Mouse (Mus musculus): Measurements from ENCODE around the gene Ccnt2. TPM values are rescaled to one million over a fixed set of nuclear protein-coding genes. Genes with fewer than 3 reads are reported as not detected.

Gene Ccnt2
- total RNA-seq (2015; ENCODE audit: low replicate concordance) = 84.3 and 112 TPM in 2 replicates
- total RNA-seq (2017; ENCODE audit: low replicate concordance) = 111 and 112 TPM in 2 replicates

DNA sequence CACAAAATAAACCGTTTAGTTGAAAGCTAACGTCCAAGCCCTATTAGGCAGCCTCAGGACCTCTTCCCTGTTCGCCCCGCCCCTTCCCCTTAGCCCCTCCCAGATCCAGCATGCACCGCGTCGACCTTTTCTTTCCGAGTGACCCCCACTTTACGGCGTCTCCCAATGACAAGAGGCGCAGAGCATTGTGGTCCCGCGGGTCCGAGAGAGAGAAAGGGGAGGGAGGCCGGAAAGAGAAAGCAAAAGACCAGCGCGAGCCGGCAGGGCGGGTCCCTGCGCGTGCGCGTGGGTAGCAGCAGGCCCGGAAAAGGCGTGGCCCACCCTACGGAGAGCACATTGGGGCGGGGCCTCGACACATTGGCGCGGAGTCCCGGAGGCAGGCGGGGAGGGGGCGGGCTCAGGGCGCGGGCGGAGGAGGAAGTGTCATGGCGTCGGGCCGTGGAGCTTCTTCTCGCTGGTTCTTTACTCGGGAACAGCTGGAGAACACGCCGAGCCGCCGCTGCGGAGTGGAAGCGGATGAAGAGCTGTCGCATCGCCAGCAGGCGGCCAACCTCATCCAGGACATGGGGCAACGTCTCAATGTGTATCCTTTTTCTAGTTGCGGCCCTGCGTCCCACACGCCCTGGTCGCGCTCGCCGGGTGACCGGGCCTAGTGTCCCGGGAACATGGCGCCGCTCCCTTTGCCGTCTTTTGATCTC is at the start of gene Ccnt2:
TSS of gene Ccnt2 (plus strand) at position 362 of the 698 bp plus-strand sequence.
- ATAC-seq (replicated peaks; ENCODE audit: low FRiP score, poor library complexity, severe bottlenecking) = peak; percentile 93

DNA sequence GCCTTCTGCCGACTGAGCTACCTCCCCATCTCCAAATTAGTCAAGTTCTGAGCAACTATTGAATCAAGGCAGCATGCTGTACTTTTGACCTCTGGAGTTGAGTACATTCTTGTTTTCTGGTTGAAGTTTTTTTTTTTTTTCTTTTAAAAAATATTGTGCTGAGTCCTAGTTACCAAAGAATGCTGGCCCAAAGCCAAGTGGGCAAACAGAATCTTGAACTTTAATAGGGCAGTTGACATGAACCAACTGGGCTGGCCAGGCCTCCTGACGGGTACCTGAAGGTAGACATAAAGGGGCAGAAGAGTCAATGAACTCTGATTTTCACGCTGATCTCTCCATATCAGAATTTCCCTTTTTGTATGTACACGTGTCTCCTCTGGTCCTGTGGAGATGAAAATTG is 44.9 kb upstream of the Ccnt2 start, which contains the start of gene Acmsd:
TSS of gene Acmsd (plus strand) at position 318 of the 400 bp plus-strand sequence.
- no peak for ATAC-seq (replicated peaks; ENCODE audit: low FRiP score, poor library complexity, severe bottlenecking)

DNA sequence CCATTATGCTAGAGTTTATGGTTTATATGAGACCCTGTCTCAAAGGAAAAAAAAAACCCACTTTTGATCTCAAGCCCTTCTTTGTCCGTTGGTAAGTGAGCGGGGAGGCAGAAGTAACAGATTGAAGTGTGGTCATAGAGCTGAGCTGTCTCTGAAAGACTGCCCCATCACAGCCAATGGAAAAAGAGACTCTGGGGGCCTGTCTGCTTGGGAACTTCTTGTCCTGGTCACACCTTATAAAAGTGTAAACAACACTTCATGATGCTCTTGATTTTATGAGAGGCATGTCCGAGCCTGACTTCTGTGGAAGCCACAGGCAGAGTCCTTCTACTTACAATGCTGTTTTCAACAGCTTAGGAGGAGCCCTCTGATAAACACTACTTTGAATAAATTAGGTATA is 42.9 kb upstream of the Ccnt2 start:
- ATAC-seq (replicated peaks; ENCODE audit: low FRiP score, poor library complexity, severe bottlenecking) = no peak

DNA sequence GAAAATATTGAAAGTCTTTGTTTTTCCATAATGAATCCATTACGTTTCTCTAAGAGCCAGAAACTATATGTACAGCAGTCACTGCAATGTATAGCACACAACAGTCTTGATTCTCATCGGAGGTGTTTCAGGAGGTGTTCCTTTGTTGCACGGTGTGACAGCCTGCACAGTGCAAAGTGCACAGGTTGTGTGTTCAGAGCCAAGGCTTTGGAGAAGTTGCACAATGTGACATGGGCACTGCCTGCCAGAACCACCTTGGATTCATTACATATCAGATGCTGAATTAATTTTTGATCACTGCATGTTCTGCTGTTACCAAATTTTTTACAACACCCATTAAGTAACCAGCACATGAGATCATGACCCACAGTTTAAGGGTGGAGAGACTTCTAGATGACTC is 41.5 kb upstream of the Ccnt2 start:
- 0 out of 2 replicates have a peak, but pooled peaks have one; percentile 10 for ATAC-seq (replicated peaks; ENCODE audit: low FRiP score, poor library complexity, severe bottlenecking)

DNA sequence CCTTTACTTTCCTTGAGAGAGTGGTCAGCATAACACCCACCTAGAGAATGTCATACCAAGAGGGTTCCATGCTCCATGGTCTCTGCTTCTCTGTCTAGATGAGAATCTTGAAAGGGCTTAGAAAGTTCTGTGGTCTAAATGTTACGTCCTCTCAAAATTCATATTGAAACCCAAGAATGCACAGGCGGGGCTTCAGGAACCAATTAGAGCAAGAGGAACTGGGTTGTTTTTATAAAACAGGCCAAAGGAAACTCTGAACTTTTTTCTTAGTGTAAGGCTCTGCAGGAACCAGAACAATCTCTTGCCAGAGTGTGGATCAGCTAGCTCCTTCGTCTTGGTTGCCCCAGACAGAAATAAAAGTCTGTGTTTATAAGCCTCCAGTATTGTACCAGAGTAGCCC is 41.1 kb upstream of the Ccnt2 start:
- ATAC-seq (replicated peaks; ENCODE audit: low FRiP score, poor library complexity, severe bottlenecking) = no peak

DNA sequence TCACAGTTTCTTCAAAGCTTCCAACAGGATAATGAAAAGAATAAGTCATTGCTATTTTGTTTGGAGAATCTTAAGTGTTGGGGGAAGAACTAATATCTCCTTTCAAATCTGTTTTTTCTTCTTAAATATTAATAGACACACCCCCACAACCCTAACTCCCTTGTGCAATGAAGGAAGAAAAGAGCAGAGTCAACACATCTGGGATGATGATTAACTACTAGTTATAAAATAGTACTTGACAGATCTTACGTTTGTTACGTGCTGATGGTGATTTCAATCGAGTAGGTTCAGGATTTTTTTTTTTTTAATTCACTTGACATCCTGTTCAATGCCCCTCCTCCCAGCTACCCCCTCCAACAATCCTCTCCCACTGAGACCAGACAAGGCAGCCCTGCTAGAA is 38.6 kb upstream of the Ccnt2 start:
- no peak for ATAC-seq (replicated peaks; ENCODE audit: low FRiP score, poor library complexity, severe bottlenecking)

DNA sequence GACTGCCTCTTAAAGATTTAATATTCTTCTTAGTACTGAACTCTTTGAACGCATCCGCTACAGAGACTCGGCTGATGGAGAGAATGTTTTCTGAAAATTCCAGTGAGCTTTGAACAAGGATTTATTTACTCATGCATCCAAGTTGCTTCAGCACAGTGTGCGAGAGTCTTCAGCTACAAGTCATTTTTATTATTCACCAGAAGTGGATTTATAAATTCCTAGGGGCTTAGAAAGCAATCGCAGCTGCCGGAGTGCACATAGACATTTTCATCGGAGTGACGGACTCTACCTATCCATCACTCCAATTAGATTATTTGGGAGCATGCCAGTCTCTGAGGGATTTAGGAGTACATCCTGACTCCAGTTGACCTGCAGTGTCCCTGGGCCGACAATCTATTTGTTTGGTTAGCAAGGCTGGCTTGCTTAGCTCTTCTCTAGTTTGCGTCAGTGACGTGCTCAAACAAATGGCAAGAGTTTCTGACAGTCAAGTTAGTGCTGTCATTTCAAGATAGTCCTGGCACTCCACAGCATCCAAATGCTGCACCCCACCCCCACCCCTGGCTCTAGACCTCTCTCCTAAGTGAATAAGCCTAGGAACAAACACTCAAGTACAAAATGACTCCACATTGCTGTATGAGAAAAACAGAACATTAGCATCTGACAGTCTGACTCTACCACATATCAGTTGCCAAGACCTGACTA is 23.4 kb upstream of the Ccnt2 start:
- ATAC-seq (replicated peaks; ENCODE audit: low FRiP score, poor library complexity, severe bottlenecking) = no peak

DNA sequence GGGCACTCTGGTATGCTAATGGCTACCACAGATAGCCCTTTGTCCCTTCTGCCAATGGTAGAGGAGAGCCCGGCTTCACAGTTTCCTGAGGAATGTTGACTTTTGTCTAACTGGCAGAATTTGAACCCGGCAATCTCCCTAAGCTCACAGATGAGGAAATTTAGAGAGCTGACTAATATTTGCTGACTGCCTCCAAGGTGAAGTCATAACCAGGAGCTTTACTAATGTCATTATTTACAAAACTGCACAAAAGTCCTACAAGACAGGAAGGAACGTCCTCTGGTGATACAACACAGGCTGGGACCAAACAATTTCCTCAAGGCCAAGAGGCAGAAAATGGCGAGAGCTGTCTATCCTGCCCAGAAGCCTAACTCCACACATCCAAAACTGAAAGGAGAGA is 18.2 kb upstream of the Ccnt2 start:
- ATAC-seq (replicated peaks; ENCODE audit: low FRiP score, poor library complexity, severe bottlenecking) = 0 out of 2 replicates have a peak, but pooled peaks have one; percentile 4

DNA sequence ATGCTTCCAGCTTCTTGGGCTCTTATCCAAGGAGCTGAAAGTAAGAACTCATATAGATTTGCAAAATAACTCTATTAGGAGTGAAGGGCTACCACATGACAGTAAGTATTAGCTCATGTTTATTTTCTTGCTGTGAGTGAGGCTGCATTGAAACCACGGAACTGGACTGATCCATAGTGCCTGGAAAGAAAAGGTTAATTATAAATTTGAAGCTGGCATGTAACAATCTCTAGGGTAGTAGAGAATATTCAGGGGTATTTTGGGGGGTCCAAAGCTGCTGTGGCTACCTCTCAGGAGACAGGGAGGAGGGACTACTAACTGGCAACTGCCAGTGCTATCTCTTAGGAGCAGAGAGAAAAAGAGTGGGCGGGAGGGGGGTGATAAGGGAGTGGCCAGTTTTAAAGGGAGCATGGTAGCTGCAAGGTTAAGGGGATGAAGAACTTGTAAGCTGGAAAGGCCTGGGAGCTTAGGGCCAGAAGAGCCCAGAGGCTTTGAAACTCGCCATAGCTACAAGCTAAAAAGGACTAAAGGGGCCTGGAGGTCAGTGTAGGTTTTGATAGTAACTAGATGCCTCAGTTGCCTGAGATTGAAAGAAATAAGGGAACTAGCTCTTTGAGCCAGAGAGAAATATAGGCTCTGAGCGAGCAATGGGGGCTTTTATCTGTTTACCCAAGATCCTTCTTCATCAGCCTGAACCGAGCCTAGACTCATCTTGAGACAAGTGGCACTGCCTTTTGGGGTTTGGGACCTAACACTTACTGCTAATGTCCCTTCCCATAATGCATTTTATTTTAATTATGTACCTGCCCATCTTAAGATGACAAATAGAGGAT is 17.4 kb upstream of the Ccnt2 start:
- peak; percentile 95 for ATAC-seq (replicated peaks; ENCODE audit: low FRiP score, poor library complexity, severe bottlenecking)

DNA sequence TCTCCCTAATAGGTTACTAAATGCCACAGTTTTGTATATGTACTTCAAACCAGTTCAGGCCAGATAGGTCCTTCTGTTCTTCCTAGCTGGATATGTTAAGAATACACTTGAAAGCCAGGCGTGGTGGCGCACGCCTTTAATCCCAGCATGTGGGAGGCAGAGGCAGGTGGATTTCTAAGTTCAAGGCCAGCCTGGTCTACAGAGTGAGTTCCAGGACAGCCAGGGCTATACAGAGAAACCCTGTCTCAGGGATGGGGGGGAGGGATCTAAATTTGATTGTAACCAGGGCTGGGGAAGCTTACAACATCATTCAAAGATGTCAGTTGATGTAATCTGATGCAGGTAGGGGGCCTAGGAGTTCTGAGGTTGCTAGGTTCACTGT is 16.8 kb upstream of the Ccnt2 start:
- ATAC-seq (replicated peaks; ENCODE audit: low FRiP score, poor library complexity, severe bottlenecking) = peak; percentile 25

DNA sequence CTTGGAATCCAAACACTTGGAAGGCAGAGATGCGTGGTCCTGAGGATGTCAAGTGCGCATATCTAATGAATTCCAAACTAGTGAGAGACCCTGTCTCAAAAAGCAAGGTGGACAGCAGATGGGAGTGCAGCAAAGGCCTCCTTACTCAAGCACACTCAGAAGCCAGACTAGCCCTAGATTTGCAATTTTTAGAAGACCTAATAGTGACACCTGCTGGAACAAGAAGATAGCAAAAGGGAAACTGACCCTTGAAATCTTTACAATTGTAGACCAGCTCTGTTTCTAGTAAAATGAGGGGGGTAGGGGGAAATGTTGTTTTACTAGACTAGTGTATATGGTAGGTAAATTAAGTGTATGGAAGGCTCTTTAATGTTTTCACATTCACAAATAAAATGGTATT is 8.5 kb upstream of the Ccnt2 start:
- peak; percentile 72 for ATAC-seq (replicated peaks; ENCODE audit: low FRiP score, poor library complexity, severe bottlenecking)

DNA sequence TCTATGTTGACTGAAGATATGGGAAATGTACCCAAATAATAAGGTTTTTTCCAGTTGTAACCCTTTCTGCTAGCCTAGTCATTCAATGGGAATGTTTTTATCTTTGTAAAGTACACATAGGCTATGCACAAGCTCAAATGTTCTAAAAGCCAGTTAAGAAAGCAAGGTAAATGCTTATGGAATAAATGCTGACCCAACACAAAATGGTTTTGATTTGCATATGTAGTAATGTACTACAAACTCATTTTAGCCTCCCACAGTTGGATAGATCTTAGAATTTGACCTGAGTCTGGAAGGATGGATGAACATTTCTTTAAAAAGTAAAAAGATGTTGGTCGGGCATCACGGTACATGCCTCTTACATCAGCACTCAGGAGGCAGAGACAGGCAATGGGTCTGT is 7.2 kb upstream of the Ccnt2 start:
- no peak for ATAC-seq (replicated peaks; ENCODE audit: low FRiP score, poor library complexity, severe bottlenecking)

DNA sequence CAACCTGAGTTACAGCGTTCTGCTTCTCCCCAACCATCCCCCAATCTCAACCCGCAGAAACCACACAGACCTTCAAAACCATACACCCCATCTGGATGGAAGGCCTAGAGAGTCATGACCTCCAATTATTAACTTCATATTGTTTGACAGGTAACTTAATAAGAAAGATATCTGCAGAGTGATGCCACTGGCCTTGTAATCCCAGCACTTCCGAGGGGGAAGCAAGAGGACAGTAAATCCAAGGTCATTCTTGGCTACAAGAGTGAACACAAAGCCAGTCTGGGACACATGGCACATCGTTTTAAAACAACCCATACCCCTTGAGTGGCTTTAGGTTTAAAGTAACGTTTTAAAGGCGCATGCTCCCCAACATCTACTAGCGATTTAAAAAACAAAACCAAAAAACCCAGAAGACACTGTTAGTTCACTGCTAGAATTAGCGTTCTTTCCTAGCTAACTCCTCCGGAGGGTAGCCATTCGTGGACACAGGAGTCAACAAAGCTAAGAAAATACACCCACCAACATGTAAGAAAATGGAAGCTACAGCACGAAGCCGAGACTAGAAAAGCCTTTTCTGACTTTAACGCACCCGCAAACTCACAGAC is 664 bp upstream of the Ccnt2 start:
- peak; percentile 39 for ATAC-seq (replicated peaks; ENCODE audit: low FRiP score, poor library complexity, severe bottlenecking)

DNA sequence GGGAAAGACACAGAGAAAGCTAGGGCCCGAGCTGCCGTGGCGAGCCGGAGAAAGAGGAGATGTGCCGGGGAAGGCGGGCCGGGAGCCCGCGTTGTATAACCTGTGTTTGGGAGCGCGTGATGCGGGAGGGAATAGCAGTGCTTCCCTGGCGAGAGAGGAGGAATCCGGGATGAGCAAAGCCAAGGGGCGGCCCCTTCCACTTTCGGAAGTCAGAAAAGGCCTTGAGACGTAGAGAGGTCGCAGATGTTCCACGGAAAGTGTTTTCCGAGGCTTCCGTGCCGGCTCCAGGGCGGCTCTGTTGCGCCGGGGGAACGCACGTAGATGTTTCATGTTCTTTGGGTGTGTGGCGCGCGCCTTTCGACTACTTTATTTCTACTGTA is 527 bp downstream of the Ccnt2 start:
- ATAC-seq (replicated peaks; ENCODE audit: low FRiP score, poor library complexity, severe bottlenecking) = peak; percentile 36

DNA sequence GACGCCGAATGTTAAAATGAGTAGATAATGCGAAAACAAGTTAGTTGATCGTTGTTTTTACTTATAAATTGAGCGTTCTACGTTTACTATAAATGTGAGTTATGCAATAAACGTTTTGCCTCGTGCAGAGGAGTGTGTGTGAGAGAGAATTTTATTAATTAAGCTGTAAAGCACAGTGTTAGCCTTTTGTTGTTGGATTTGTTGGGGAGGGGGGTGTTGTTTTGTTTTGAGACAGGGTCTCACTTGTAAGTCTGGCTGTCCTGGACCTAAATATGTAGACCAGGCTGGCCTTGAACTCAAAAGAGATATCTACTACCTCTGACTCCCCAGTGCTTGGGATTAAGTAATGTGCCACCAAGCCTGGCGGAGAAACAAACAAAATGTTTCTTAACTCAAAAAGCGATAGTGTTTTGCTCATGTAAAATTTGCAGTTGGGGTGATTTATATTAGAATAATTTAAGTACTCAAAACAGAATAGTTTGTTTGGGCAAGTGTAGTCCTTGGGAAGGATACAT is 1.3 kb downstream of the Ccnt2 start:
- no peak for ATAC-seq (replicated peaks; ENCODE audit: low FRiP score, poor library complexity, severe bottlenecking)

DNA sequence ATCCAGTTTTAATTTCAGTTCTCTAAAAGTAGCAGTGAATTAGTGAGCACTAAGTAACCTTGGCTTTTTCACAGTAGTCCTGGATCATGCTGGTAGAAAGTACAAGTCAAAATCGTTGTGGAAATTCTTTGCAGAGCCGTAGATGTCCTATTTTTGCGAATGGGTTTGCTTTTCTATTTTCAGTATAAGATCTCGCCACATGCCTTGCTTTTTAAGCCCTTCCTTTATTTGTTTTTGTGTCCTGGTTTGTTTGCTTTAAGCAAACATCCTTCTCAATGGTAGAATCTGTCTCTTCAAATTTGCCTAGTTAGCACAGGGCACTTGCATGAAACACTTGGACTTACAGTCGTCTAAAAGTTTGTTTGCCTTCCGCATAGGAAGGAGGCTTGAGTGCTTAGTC is 2.3 kb downstream of the Ccnt2 start:
- no peak for ATAC-seq (replicated peaks; ENCODE audit: low FRiP score, poor library complexity, severe bottlenecking)

DNA sequence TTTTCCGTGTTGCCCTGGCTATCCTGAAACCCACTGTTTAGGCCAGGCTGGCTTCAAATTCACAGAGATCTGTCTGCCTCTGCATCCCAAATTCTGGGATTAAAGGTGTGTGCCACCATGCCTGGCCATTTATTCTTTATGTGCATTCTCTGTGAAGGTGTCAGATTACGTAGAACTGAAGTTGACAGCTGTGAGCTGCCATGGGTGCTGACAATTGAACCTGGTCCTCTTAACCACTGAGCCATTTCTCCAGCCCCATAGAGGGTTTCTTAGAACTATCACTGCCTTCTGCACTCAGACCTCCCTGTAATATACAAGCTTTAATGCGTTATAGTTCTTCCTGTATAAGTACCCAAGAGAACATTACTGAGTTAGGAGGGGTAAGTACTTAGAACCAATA is 4.6 kb downstream of the Ccnt2 start:
- ATAC-seq (replicated peaks; ENCODE audit: low FRiP score, poor library complexity, severe bottlenecking) = no peak

DNA sequence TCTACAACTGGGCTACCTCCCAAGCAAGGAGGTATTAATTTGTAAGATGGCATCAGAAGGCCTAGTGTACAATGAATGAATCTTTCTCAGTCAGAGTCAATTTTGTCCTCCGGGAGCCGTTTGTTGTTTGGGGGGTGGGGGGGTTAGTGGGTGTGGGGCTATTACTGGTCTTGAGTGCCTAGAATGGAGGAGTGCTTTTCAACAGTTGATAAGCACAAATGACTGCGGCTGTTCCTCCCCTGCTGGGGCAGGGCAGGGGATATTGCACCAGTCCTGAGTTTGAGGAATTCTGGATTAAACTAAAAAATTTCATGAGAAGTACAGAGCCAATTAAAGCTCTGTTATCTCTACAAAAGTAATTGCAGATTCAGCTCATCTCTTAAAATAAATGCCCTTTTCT is 6.2 kb downstream of the Ccnt2 start:
- no peak for ATAC-seq (replicated peaks; ENCODE audit: low FRiP score, poor library complexity, severe bottlenecking)

DNA sequence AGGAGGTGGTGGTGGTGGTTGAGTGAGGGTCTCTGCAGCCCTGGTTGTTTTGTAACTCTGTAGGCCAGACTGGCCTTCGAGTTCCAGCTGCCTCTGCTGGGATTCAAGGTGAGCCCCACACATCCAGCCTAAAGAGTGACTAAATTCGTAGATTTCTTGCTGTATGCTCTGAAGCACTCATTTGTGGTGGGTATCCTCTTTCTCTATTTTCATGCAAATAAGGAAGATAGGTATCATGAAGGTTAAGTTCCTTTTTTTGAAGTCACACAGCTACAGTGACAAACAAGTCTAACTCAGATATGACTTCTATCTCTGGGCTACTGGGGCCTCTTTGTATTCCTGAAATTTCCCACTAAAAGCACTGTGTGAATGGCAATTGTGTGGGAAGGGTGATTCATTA is 6.9 kb downstream of the Ccnt2 start:
- ATAC-seq (replicated peaks; ENCODE audit: low FRiP score, poor library complexity, severe bottlenecking) = no peak

DNA sequence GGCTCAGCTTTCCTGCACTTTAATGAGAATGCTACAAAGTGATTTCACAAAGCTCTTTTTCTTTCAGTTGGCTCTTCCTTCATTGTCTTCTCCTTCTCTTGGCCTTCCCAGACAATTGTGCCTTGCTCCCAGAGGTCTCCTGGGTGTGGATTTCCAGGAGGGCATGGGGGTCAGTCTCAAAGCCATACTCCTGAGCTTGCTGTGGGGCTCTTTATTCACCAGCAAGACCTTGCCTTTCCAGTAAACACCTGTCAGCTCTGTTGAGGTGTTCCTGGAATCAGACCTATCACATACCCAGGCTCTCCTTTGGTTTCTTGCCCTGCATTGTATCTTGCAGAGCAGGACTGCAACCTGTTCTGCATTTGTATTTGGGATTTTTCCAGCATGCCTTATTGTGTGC is 9.9 kb downstream of the Ccnt2 start:
- ATAC-seq (replicated peaks; ENCODE audit: low FRiP score, poor library complexity, severe bottlenecking) = no peak

Measured in erythroid progenitor cell, adult 5-6 weeks (primary cell).